Mouse (Mus musculus) kidney, embryonic 14.5 days (tissue): ENCODE results near the gene Gm17606. TPM values are rescaled to one million over a fixed set of nuclear protein-coding genes. Genes with fewer than 3 reads are reported as not detected.

Experiments
- ATAC-seq: fragments of 200-750 bp; cut with Nextera tagmentation; 2 replicates; pipeline ENCODE4 v1.8.0; 2017; ENCODE audit warnings: moderate number of reproducible peaks, mild to moderate bottlenecking, moderate TSS enrichment, moderate library complexity; ENCODE audit not compliant: low FRiP score, low TSS enrichment
- H3K27ac ChIP-seq: fragments of 300-500 bp; sonication (generic); 2 replicates; pipeline ENCODE4 v1.5.1; 2014; ENCODE audit warnings: low read depth, mild to moderate bottlenecking, low read length, moderate library complexity, mixed read lengths
- H3K27me3 ChIP-seq: fragments of 300-500 bp; sonication (generic); 2 replicates; pipeline ENCODE4 v1.6.1; 2014; ENCODE audit warnings: mild to moderate bottlenecking, low read length; ENCODE audit not compliant: control insufficient read depth, insufficient read depth
- H3K36me3 ChIP-seq: fragments of 300-500 bp; sonication (generic); 2 replicates; pipeline ENCODE4 v1.6.1; 2014; ENCODE audit warnings: low read length, mixed read lengths; ENCODE audit not compliant: control insufficient read depth, insufficient read depth
- H3K4me1 ChIP-seq: fragments of 300-500 bp; sonication (generic); 2 replicates; pipeline ENCODE4 v1.6.1; 2014; ENCODE audit warnings: low read length, mixed read lengths; ENCODE audit not compliant: control insufficient read depth, insufficient read depth
- H3K4me2 ChIP-seq: fragments of 300-500 bp; sonication (generic); replicated peaks from 2 replicates; pipeline ENCODE4 v1.6.1; 2014; ENCODE audit warnings: low read depth, mild to moderate bottlenecking, low read length
- H3K4me3 ChIP-seq: fragments of 300-500 bp; sonication (generic); 2 replicates; pipeline ENCODE4 v1.5.1; 2014; ENCODE audit warnings: mild to moderate bottlenecking, low read length
- H3K9ac ChIP-seq: fragments of 300-500 bp; sonication (generic); 2 replicates; pipeline ENCODE4 v1.6.1; 2014; ENCODE audit warnings: low read depth, mild to moderate bottlenecking, low read length, moderate library complexity
- H3K9me3 ChIP-seq: fragments of 300-500 bp; sonication (generic); 2 replicates; pipeline ENCODE4 v1.6.1; 2016; ENCODE audit warnings: low read length; ENCODE audit not compliant: control insufficient read depth
- WGBS: fragments of 180-500 bp; shearing (Covaris S2); extraction: QIAGEN DNeasy Blood & Tissue Kit; methylation state at CpG from one replicate; pipeline ENCODE4 v1.1.7; 2014; 5-methylcytosine and 5-hydroxymethylcytosine counted together
- polyA plus RNA-seq: library from polyadenylated mRNA; unstranded; fragments of >200 nt; fragmentation: Nextera tagmentation; extraction: Ambion mirVana; gene quantifications from 2 replicates; pipeline ENCODE4 v1.2.1, GENCODE M21; 2014

Gene Gm17606
- not detected in 2 replicates for polyA plus RNA-seq

GRCm38 (mm10) chr14:54640946-54641304, at the start of gene Gm17606:
TSS of gene Gm17606 (plus strand) at chr14:54640952.
- Histone ChIP-seq H3K4me1 (peaks cover 10% of the 10 kb centered on the region; the same call in 1 of the 2 replicates), H3K27ac (peak within 1 kb of the TSS; percentile 57), H3K9ac (peak within 1 kb of the TSS; percentile 76), H3K4me2 (peak within 1 kb of the TSS; percentile 95), H3K9me3 (no peaks in the 10 kb centered on the region), H3K36me3 (peaks cover 62% of the 10 kb centered on the region), H3K27me3 (no peaks in the 10 kb centered on the region), H3K4me3 (peak within 1 kb of the TSS; percentile 65)
- no peak; the same call in 1 of the 2 replicates for ATAC-seq
- WGBS, result 0% methylated on average over 20 of the region's 28 CpGs

DNA sequence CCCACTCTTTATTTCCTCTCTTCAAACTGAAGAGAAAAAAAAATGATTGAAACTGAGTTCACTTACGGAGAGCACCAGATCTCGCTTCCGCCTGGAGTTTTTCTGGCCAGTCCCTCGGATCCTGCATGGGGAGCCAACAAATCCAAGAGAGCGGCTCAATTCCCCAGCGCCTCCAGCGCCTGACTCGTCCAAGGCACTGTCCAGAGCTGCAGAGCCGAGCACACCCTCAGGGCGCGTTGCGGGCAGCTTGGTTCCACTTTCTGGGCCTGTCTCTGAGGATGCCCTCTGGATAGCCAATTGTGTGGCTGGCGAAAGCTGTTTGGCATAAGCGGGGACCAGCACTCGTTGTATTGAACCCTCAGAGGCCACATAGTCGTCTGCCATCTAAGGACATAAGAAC, 49.7 kb upstream of the Gm17606 start:
- Histone ChIP-seq H3K9ac (no peak overlapping the region), H3K4me1 (peaks cover 14% of the 10 kb centered on the region), H3K9me3 (0 out of 2 replicates have a peak, but pooled peaks cover 5% of the 10 kb centered on the region), H3K27ac (no peak overlapping the region), H3K27me3 (no peaks in the 10 kb centered on the region), H3K4me3 (no peak overlapping the region), H3K36me3 (peaks cover 6% of the 10 kb centered on the region; the same call in 1 of the 2 replicates), H3K4me2 (no peak overlapping the region)
- WGBS, result 93% methylated on average over 16 of the region's 16 CpGs
- no peak for ATAC-seq

DNA sequence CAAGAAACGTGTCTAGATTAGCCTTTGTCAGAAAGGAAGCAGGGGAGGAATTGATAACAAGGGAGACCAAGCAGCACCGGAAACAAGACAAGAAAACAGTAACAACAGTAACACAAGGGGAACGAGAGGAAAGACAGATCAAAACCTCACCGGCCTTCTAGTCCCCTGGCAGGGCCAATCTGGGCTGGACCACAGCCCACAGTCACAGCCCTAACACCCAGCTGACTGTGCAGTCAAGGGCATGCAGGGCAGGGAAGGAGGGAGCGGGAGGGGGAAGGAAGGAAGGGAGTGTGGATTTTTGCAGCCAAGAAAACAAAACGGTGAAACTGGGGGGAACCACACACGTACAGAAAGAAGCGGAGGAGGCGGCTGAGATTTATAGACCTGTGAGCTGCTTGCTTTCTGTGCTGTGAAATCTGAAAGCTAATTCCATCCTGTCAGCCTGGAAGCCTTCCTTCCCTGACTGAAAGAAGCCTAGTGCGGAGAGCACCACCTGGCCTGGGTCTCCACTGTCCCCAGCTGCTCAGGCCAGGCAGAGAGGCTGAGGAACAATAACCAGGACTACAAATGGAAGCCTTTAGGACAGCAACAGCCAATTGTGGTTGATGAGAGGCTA, 48.3 kb upstream of the Gm17606 start:
- 13% methylated on average over 10 of the region's 10 CpGs for WGBS
- ATAC-seq, result peak; percentile 86
- peak overlapping the region; percentile 31; the same call in 1 of the 2 replicates for H3K9ac ChIP-seq

DNA sequence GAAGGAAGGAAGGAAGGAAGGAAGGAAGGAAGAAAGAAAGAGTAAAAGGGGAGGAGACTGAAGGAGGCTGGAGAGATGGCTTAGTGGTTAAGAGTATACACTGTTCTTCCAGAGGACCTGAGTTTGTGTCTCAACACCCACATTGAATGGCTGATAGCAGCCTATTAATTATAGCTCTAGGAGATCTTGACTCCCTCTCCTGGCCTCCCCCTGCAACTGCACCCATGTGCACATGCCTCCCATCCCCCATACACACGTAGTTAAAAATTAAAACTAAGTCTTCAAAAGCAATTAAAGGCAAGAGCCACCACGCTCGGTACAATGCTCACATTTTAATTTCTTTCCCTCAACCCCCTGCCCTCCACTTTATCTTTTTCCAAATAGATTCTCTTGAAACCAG, 46.7 kb upstream of the Gm17606 start:
- Histone ChIP-seq H3K9me3 (0 out of 2 replicates have a peak, but pooled peaks cover 5% of the 10 kb centered on the region), H3K4me2 (no peak overlapping the region), H3K27me3 (no peaks in the 10 kb centered on the region), H3K4me1 (peaks cover 14% of the 10 kb centered on the region), H3K4me3 (no peak overlapping the region), H3K27ac (no peak overlapping the region), H3K36me3 (peaks cover 6% of the 10 kb centered on the region; the same call in 1 of the 2 replicates), H3K9ac (no peak overlapping the region)
- WGBS, result 89% methylated on average over 3 of the region's 3 CpGs
- ATAC-seq, result no peak

More for the DNA sequence above, 48.3 kb upstream of the Gm17606 start:
- peaks cover 14% of the 10 kb centered on the region for H3K4me1 ChIP-seq
- H3K4me2 ChIP-seq, result no peak overlapping the region; the same call in 1 of the 2 replicates
- no peaks in the 10 kb centered on the region for H3K27me3 ChIP-seq
- H3K9me3 ChIP-seq, result 0 out of 2 replicates have a peak, but pooled peaks cover 5% of the 10 kb centered on the region
- H3K27ac ChIP-seq, result peak overlapping the region; percentile 90
- H3K4me3 ChIP-seq, result no peak overlapping the region
- H3K36me3 ChIP-seq, result peaks cover 6% of the 10 kb centered on the region; the same call in 1 of the 2 replicates

- 77% methylated on average over 27 of the region's 28 CpGs for WGBS
- H3K9ac ChIP-seq, result no peak overlapping the region
- H3K9me3 ChIP-seq, result 0 out of 2 replicates have a peak, but pooled peaks cover 5% of the 10 kb centered on the region
- no peak overlapping the region for H3K4me3 ChIP-seq
- no peak overlapping the region for H3K27ac ChIP-seq
- no peak for ATAC-seq
- H3K36me3 ChIP-seq, result peaks cover 6% of the 10 kb centered on the region; the same call in 1 of the 2 replicates
- no peaks in the 10 kb centered on the region for H3K27me3 ChIP-seq
- peaks cover 14% of the 10 kb centered on the region for H3K4me1 ChIP-seq
- H3K4me2 ChIP-seq, result no peak overlapping the region
These were observed 45.9 kb upstream of the Gm17606 start for GRCm38 (mm10) chr14:54594631-54595414.

DNA sequence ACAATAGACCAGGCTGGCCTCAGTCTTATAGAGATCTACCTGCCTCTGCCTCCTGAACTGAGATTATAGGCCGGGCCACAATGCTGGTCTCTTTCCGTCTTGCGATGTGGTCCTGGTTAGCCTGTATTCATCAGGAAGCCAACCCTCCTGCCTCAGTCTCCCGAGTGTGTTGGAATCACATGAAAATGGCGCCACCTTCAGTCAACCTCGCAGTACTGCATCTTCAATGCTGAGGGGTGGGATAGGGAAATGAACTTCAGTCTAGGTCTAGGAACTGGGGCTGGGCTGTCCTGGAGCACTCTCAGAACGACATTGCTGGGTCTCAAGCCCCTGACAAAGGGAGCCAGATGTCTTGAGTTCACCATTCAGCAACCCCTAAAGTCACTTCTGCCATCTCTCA, 43.7 kb upstream of the Gm17606 start:
- Histone ChIP-seq H3K4me1 (peaks cover 14% of the 10 kb centered on the region), H3K9me3 (0 out of 2 replicates have a peak, but pooled peaks cover 5% of the 10 kb centered on the region), H3K4me3 (no peak overlapping the region), H3K36me3 (peaks cover 6% of the 10 kb centered on the region; the same call in 1 of the 2 replicates), H3K27me3 (no peaks in the 10 kb centered on the region), H3K9ac (no peak overlapping the region), H3K27ac (no peak overlapping the region), H3K4me2 (no peak overlapping the region)
- 83% methylated on average over 7 of the region's 7 CpGs for WGBS
- no peak for ATAC-seq

DNA sequence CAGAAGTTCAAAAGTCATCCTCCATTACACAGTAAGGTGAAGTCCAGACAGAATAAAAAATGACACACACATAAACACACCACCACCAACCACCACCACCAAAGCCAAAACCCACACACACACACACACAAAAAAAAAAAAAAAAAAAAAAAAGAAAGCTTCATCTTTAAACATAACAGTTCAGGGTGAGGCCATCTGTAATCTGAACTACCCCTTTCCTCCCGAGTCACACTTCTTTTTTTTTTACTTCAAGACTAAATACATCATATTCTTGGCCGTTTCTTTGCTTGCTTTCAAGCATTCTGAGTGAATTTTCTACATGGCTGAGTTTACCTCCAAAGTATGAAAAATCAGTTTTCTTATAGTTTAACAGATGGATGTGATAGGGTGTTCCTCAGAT, 39.2 kb upstream of the Gm17606 start:
- Histone ChIP-seq H3K9me3 (no peaks in the 10 kb centered on the region), H3K4me3 (no peak overlapping the region), H3K27me3 (no peaks in the 10 kb centered on the region), H3K36me3 (no peaks in the 10 kb centered on the region), H3K4me1 (peaks cover 15% of the 10 kb centered on the region; the same call in 1 of the 2 replicates), H3K4me2 (no peak overlapping the region), H3K27ac (no peak overlapping the region), H3K9ac (no peak overlapping the region)
- no peak for ATAC-seq
- 43% methylated on average over 2 of the region's 2 CpGs for WGBS

GRCm38 (mm10) chr14:54602613-54603012, 38.1 kb upstream of the Gm17606 start:
- Histone ChIP-seq H3K36me3 (no peaks in the 10 kb centered on the region), H3K27me3 (no peaks in the 10 kb centered on the region), H3K4me2 (peak overlapping the region; percentile 49), H3K9ac (peak overlapping the region; percentile 84; the same call in 1 of the 2 replicates), H3K9me3 (no peaks in the 10 kb centered on the region), H3K4me3 (peak overlapping the region; percentile 75), H3K4me1 (peaks cover 15% of the 10 kb centered on the region; the same call in 1 of the 2 replicates), H3K27ac (peak overlapping the region; percentile 95)
- peak; percentile 14; the same call in 1 of the 2 replicates for ATAC-seq
- WGBS, result 46% methylated on average over 4 of the region's 4 CpGs
